Mouse (Mus musculus) thymus, postnatal 25 days (tissue): Measurements from ENCODE around the gene Tcl1b4.
"Not testable (repeated sequence)": the region's sequence is repeated elsewhere in the genome, so short reads cannot be mapped to it uniquely, and the experiment has no call there.

Experiments
- DNase-seq: peaks from one replicate; pipeline ENCODE4 v3.0.0; 2022

Tcl1b4 gene

DNA sequence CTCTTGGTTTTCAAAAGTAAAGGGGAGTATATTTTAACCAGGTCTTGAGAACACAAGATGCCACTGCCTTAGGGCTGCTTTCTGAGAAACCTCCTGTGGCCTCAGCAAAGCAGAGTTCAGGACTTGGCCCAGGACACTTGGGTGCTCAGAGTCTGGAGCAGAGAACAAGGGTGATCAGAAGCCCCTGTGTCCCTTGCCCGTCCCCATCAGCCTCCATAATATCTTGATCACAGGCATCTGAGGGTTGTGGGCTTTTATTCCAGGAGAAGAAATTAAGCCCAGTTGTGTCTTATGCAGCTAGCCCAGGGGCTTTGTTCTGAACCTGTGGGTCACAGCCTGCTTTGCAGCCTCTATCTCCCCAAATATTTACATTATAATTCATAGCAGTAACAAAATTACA lies at the start of gene Tcl1b4:
Gene Tcl1b4, plus strand, starts transcription at position 301 of the 400 bp plus-strand sequence.
- not testable (repeated sequence) for DNase-seq

GRCm38 (mm10) chr12:105155286-105155685 lies 46.5 kb upstream of the Tcl1b4 start:
- not testable (repeated sequence) for DNase-seq

- no peak for DNase-seq
Measured at GRCm38 (mm10) chr12:105158842-105159241, 42.9 kb upstream of the Tcl1b4 start.

GRCm38 (mm10) chr12:105159390-105159789 lies 42.4 kb upstream of the Tcl1b4 start, which contains the start of gene Tcl1b1:
TSS of gene Tcl1b1 (plus strand) at chr12:105159690.
- DNase-seq: no peak

DNA sequence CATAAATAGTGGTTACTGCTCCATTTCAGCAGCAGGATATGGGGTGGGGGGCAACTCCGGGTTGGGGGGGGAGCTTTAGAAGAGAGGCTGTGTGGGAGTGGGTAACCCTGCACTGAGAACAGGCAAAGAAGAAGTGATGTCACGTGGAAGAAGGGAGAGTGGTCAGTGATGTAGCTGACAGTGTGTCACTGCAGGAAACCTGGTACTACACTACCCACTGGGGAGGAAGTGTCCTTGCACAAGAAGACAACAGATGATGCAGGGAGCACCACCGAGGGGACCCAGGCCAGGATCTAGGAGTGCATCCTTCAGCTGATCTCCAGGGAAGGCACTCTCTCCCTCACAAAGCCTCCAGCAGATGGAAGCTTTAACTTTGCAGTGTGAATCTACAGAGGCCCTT lies 35.0 kb upstream of the Tcl1b4 start:
- no peak for DNase-seq

DNA sequence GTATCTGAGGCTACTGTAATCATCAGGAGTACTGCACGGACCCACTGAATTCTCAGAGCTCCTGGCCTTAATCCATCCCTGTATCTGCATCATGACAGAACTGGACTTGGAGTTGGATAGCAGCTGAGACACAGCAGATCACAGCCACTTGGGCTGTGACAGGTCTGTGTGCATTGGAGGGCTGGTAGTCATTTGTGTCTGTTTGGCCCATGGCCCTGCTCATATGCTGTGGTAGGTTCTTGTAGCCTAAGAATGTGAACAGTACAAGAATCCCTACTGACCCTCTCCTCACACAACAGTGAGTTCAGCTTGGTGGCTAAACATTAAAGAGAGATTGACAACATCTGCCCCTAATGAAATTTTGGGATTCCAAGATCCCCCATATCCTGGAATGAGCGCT lies 28.4 kb upstream of the Tcl1b4 start:
- DNase-seq: no peak

GRCm38 (mm10) chr12:105174318-105174717 lies 27.4 kb upstream of the Tcl1b4 start:
- peak; percentile 66 for DNase-seq

DNA sequence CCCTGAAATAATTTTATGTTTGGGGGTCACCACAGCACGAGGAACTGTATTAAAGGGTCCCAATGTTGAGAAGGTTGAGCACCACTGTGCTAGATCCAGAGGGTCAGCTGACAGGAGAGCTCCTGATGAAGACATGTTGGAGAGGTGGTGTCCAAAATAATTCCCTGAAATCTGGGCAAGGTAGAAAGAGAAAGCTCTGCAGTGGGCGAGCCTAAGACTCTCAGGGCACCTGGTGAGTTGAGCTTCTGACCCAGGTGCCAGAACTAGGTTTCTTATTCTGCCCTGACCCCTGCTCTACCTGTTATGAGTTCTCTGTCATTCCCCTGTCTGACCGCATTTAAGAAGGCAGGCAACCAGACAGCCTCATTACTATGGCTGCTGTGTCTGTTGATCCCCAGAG lies 25.7 kb upstream of the Tcl1b4 start, which contains the start of gene Tcl1b5:
Gene Tcl1b5, plus strand, starts transcription at position 301 of the 400 bp plus-strand sequence.
- DNase-seq: not testable (repeated sequence)

DNA sequence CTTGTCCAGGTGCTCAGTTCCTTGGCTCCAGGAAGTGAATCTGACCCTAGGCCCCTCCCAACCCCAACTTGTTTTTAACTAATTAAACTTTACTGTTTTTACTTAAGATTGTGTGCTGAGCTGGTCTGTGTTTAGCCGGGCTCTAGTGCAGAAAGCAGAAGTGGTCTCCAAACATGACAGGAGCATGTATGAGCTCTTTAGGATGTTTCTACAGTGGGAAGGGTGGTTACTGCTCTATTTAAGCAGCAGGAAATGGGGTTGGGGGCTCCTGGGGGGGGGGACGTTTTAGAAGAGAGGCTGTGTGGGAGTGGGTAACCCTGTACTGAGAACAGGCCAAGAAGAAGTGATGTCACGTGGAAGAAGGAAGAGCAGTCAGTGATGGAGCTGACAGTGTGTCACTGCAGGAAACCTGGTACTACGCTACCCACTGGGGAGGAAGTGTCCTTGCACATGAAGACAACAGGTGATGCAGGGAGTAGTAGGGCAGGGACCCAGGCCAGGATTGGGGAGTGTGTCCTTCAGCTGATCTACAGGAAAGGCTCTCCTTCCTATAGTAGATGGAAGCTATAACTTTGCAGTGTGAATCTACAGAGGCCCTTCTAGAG lies 20.6 kb upstream of the Tcl1b4 start:
- DNase-seq: not testable (repeated sequence)

GRCm38 (mm10) chr12:105188980-105189379 lies 12.8 kb upstream of the Tcl1b4 start:
- DNase-seq: peak; percentile 8

DNA sequence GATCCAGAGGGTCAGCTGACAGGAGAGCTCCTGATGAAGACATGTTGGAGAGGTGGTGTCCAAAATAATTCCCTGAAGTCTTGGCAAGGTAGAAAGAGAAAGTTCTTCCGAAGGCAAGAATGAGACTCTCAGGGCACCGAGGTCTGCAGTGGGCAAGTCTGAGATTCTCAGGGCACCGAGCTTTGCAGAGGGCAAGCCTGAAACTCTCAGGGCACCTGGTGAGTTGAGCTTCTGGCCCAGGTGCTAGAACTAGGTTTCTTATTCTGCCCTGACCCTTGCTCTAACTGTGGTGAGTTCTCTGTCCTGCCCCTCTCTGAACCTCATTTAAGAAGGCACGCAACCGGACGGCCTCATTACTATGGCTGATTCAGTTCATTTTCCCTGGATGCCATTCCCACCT lies 11.0 kb upstream of the Tcl1b4 start, which contains the start of gene Tcl1b3:
Gene Tcl1b3, plus strand, starts transcription at position 301 of the 400 bp plus-strand sequence.
- DNase-seq: not testable (repeated sequence)

GRCm38 (mm10) chr12:105199684-105200497 lies 1.9 kb upstream of the Tcl1b4 start:
- DNase-seq: not testable (repeated sequence)

- no peak for DNase-seq
Measured at GRCm38 (mm10) chr12:105207071-105207470, 5.3 kb downstream of the Tcl1b4 start.

DNA sequence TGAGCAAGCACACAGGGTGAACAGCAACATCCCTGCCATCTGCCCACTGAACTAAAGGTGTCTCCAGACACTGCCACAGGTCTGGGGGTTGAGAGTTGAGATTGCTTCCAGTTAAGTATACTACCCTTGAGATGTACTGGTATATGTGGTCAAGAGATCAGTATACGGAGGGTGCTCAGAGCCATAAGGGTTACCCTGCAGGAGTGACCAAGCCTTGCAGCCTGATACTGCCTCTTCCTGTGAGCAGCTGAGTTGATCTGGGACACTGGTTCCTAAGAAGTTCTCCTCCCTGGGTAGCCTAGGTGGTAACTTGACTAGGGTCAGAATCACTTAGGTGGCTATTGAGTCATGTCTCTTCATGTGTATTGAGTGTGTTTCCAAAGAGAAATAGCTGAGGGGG lies 6.7 kb downstream of the Tcl1b4 start:
- DNase-seq: no peak

- no peak for DNase-seq
Measured at GRCm38 (mm10) chr12:105209231-105209630, 7.5 kb downstream of the Tcl1b4 start.

GRCm38 (mm10) chr12:105217101-105217760 lies 15.5 kb downstream of the Tcl1b4 start:
- no peak for DNase-seq

DNA sequence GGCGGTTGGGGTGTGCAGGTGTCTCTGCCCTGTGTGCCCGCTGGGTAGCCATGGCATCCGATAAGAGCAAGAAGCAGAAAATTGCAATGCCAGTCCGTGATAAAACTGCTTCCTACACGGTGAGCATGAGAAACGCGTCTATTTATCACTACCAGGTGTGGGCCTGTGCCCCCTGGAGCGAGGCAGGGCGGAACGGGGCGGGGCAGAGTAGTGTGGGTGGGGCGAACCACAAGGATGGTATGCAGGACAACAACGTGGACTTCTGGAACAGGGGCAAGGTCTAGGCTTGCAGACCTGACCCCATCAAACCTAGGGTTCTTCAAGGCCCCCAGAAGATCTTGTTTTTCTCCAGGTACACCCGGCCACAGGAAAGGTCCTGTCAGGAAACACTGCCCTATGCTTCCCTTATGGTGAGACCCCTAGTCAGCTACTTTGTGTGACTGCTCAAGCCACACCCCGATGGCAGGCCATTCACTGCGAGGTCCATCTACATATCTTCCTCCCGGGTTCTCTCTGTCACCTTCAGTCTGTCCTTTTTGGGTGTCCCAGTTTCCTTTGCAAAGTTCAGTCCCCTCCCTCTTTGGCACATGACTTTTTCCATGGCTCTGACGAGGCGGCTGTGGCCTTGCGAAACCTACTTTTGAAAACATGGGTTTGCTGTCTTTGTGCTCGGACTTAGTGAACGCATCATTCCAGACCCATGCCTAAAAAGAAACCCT lies 21.0 kb downstream of the Tcl1b4 start, which contains the start of gene Tcl1:
Gene Tcl1, minus strand, starts transcription at position 193 of the 719 bp plus-strand sequence.
- DNase-seq: no peak

DNA sequence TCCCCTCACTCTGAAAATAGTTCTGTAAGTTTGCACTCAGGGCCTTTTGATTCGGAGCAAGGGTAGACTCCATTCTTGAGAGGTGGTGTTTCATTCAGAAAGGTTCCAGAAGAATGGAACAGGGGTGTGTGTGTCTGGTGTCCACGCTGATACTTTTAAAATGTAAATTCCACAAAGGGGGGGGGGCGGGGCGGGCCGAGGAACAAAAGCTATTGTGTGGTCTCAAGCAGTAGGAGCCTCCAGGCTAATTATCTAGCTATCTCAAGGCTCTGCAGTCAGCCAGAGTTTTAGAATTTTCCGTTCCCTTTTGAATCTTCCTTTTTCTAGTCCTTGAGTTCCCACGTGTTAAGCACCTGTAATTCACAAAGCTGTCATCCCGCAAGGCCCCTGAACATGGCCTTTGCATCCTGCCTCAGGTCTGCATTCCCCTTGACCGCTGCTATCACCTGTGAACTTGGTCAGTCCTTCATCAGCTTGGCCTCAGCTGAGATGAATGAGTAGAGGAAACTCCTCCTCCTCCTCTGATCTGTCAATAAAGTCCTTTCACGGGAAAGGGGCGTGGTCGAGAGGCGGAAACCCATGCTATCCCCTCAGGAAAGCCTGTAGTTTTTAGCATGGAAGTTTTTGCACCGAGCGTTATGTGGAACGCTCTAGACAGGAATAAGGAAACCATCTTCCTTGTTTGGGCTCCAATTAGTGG lies 23.0 kb downstream of the Tcl1b4 start:
- DNase-seq: no peak

- no peak for DNase-seq
Measured at GRCm38 (mm10) chr12:105234362-105234761, 32.6 kb downstream of the Tcl1b4 start.

- DNase-seq: no peak
Measured at GRCm38 (mm10) chr12:105235091-105235490, 33.3 kb downstream of the Tcl1b4 start.

DNA sequence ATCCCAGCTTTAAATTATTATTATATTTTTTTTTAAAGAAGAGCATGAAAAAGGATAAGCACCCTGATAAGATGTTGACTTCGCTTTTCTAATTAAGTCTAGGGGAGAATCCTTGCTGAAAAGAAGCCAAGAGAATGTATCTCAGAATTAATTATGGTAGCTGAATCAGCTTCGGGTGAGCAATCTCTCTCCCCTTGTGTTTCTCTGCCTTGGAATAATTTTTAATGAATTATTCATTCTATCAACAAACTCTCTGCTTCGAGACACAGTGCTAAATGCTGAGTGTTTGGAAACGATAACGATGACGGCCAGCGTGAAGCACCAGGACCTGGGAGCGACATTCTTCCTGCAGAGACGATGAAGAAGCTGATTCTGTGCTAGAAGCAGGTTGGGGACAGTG lies 37.3 kb downstream of the Tcl1b4 start:
- no peak for DNase-seq

DNA sequence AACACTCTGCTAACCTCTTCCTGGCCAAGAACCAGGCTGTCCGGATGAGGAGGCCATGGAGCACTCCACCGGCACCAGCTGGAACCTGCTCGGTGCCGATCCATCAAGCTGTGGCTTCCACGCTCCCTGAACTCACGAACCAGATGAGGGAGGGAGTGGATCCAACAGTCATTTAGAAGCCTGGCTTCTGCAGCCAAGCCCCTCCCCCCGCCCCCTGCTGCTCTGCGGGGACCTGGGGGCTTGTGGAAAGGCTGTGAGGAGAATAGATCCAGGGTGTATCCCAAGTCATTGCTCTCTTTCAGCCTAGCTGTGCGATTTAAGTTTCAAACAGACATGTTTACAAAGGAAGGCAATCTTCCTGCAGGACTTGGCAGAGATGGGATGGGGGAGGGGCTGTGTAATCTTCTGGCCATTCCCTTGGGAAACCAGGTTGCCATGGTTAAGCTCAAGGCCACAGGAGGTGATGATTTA lies 47.0 kb downstream of the Tcl1b4 start:
- DNase-seq: no peak
